Mouse (Mus musculus) kidney, adult 9 months (tissue): ENCODE measurements around the gene Uqcr11.
A peak's percentile ranks its signal among the peaks of the same experiment; 100 is the strongest.

Source experiments
- DNase-seq: peaks from one replicate; pipeline ENCODE4 v3.0.0; 2022

Uqcr11 gene

GRCm38 (mm10) chr10:80397524-80398173, 9.0 kb downstream of the Uqcr11 start:
- no peak for DNase-seq

DNA sequence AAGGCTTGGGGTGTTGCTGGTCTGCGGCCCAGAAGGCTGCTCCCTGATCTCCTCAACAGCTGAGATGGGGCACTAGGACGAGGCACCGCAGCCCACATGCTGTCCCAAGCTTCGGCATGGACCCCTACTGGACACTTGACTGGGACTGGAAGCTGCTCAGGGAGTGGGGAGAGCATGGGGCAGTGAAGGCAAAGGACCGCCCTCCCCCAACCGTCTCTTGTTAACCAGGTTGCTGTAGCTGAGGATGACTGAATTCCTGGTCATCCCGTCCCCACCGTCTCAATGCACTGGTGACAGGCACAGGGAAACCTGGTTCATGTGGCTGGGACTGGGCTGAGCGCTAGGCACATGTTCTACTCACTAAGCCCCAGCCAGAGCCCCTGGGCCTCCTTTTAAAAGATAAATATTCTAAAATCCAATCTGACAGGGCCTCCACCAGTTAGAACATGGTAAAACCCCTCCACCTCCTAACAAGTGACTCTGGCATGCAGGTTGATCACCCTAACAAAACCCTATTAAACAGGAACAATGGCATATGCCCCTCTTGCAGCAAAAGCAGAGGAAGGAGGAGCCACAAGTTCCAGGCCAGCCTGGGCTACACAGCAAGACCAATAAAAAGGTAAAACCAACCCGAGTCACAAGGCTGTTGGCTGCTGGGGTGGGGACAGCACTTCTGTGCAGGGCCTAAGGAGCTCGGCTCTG, 9.7 kb downstream of the Uqcr11 start:
- DNase-seq: no peak

DNA sequence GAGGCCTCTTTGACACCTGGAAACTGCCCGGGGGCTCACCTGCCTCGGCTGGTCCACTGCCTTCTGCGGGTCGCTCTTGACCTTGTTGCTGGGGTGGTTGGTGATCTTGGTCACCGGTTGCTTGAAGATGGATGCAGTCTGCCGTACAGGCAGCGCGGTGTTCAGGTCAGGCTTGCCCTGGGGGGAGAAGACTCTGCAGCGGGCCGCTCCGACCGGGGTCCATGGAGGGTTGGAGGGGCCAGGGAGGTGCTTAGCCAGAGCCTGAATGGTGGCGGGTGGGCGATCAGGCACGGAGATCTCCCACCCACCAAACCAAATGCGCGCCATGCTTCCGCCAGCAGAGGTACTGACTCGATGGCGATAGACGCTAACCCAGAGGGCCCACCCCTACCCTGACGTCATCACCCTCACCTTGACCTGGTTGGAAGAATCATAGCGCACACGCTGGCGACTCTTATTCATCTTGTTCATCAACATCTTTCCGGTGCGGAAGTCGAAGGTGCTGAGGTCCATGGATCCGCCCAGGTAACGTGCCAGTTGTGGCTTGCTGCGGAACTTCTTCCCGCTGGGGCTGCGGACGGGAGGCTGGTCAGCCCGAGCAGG, 11.5 kb downstream of the Uqcr11 start:
- DNase-seq: no peak

- DNase-seq: peak; percentile 75
These were observed 13.9 kb downstream of the Uqcr11 start for GRCm38 (mm10) chr10:80392687-80393086.

DNA sequence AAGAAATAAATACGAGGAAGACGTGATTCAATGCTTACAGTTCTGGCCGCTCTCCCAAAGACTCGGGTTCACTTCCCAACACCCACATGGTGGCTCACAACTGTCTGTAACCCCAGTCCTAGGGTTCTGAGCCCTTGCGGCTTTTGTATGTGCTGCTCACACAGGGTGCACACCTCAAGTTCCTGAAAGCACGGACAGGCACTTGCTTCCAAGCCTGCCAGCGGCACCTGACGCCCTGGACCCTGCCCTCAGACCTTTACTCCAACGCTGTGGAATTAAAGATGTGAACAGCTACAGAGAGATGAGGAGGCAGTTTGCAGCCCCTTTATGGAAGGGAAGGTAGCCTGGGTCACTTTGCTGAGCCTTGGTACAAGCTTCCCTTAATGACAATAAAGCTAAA, 15.9 kb downstream of the Uqcr11 start:
- peak; percentile 68 for DNase-seq

- no peak for DNase-seq
These were observed 17.4 kb downstream of the Uqcr11 start for GRCm38 (mm10) chr10:80389185-80389708.

- no peak for DNase-seq
These were observed 17.9 kb downstream of the Uqcr11 start for GRCm38 (mm10) chr10:80388731-80389130.

GRCm38 (mm10) chr10:80387522-80387959, 19.1 kb downstream of the Uqcr11 start, which contains the start of gene Mex3d:
Mex3d (minus strand) TSS chr10:80387659.
- DNase-seq: peak; percentile 83

DNA sequence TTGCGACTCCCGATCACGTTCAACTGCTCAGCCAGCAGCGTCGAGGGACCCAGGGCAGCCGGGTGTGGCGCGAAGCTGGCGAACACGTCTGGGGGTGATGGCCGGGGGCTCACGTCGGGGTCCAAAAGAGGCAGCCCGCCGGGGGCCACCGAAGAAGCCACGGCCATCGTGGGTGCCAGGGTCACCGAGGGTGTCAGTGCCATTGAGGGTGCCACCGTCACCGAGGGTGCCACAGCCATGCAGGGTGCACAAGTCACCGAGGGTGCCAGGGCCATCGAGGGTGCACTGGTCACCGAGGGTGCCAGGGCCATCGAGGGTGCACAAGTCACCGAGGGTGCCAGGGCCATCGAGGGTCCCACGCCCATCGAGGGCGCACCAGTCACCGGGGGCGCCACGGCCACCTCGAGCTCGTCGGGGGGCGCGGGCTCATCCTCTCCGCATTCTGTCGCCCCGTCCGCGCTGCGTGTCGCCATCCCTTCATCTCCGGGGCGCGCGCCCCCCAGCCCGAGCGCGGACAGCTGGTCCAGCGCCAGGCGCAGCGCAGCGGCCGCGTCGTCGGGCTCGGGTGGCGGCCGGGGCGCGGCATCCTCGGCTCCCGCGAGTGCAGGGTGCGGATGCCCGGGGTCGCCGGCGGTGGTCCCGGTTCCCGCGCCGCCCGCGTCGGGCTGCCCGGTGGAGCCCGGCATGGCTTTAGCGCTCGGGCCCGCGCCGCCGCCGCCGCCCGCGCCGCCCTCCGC, 19.7 kb downstream of the Uqcr11 start:
- no peak for DNase-seq

DNA sequence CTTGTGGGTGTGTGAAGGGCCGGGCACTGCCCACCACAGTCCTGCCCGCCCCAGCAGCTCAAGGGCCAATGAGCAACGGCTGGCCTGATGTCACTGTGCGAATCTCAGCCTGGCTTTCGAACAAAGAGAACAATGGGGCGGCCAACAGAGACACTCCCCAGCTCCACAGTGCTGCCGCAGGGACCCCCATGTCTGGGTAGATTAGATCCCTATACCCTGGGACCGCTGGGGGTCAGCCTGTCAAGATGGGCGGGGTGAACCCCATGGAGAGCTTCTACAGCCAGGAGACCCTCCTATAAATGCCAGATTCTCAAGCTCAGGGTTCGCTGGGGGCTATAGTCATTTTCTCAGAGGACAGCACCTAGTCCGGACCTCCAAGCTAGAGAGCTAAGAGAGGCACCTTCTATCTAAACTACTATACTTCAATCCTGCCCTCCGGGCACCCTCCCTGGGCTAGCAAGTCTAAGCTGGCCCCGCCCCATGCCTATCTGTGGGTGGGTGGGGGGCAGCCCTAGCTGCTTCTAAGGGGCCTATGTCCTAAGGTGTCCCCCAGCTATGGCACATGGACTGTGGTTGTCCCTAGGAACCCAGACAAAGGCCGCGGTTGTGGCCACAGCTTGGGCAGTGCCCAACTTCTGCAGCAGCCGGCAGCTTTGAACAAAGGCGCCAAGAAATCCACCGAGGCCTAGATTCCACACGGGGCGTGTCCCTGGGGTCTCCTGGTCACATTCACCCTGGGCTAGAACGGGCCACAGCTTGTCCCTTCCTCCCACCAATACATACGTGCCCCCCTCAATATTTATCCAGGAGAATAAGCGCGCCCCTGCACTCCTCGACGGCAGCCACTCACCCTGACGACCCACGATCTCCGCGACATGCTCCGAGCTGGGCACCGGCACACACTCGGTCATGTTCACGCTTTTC, 20.6 kb downstream of the Uqcr11 start:
- no peak for DNase-seq

DNA sequence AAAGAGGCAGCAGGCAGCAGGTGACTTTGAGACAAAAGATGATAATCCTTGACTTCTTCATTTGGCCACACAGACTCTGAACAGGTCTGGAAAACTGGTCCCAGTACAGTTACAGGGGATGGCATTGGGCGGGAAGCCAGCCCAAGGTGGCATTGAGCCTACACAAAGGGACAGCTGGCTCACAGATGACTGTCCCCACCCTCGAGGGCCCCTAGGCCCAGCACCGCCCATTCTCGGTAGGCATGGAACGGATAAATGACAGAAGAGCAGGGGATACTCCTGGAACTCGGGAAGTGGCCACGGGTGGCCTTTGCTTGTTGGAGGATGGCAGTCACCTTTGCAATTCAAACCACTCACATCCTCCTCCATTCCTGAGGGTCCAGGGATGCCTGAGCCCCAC, 21.3 kb downstream of the Uqcr11 start:
- DNase-seq: no peak

DNA sequence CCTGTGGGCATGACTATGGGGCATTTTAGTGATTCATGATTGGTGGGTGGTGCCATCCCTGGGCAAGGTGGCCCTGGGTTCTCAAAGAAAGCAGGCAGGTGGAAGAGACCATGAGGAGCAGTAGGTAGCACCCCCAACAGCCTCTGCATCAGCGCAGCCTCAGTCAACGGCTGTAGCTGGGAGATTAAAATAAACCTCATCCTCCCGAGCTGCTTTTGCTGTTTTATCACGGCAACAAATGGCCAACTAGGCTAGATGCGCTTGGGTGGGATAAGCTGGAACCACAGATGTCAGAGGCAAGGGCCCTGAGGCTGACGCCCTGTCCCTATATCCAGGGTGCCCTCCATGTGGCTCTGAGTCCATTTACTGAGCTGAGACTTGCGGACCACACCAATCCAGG, 21.9 kb downstream of the Uqcr11 start:
- DNase-seq: no peak

- DNase-seq: no peak
These were observed 22.5 kb downstream of the Uqcr11 start for GRCm38 (mm10) chr10:80384115-80384639.

GRCm38 (mm10) chr10:80383431-80383830, 23.2 kb downstream of the Uqcr11 start:
- no peak for DNase-seq

DNA sequence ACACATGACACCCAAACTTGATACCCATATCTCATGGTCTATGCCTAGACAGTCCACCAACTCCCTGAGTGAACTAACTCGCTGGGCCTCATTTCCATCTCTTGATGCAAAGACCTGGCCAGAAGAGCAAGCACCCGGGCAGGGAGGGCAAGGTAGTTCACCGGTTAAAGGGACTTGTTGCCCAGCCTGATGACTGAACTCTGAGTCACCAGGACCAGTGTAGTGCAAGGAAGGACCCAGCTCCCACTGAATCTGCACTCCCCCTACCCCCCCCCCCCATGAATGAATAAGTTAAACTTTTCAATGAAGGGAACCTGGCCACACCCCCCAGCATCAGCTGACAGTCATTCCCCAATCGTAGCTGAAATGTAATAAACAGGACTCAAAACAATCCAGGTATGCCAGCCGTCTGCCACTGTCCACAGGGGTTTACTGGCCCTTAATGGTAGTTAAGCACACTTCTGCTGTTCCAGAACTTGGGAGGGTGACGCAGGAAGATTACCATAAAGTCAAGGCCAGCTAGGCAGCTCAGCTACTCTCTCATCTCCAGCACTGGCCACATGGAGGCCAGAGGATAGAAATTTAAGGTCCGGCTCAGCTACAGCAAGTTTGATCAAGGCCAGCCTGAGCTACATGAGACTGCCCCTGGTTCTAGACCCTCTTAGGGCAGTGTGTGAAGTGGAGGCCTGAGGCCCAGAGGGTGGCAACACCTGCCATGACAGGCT, 23.8 kb downstream of the Uqcr11 start:
- no peak for DNase-seq

- DNase-seq: no peak
These were observed 28.9 kb downstream of the Uqcr11 start for GRCm38 (mm10) chr10:80377716-80378115.

GRCm38 (mm10) chr10:80376160-80376559, 30.5 kb downstream of the Uqcr11 start:
- peak; percentile 93 for DNase-seq

GRCm38 (mm10) chr10:80374063-80374462, 32.6 kb downstream of the Uqcr11 start:
- DNase-seq: peak; percentile 92

DNA sequence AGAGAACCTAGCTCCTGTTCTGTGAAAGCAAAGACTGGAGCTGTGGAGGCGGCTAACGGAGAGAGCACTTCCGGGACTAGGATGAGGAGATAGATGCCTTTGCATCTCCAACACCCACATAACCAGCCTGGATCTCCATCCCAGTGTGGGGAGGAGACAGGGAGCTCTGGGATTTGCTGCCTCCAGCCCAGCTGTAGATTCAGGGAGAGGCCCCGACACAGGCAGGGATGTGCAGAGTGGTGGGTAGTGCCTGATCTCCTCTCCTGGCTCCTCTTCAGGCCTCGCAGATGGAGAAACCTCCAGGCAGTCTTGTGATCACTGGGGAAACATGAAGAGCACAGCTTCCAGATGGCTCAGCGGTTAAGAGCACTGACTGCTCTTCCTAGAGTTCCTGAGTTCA, 33.9 kb downstream of the Uqcr11 start:
- DNase-seq: no peak

DNA sequence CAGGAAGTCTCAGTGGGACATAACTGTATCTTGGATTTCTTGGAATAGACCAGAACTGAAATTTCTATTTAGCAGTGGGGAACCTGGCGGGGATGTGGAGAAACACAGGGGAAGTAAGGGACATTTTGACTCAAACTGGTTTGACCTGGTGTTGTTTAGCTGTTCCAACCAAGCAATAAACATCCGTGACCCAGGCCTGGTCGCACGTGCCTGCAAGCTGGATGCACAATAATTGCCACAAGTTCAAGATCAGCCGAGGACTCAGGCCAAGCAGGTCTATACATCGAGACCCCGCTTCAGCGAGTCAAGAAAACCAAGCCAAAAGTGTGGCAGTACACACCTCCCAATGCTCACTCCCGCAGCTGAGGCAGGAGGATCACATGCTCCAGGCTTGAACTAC, 34.6 kb downstream of the Uqcr11 start:
- no peak for DNase-seq

GRCm38 (mm10) chr10:80371411-80371966, 35.1 kb downstream of the Uqcr11 start:
- DNase-seq: peak; percentile 59
